Comparison of ENCODE assay signal across 8 mouse cellular contexts in the genomic region with DNA sequence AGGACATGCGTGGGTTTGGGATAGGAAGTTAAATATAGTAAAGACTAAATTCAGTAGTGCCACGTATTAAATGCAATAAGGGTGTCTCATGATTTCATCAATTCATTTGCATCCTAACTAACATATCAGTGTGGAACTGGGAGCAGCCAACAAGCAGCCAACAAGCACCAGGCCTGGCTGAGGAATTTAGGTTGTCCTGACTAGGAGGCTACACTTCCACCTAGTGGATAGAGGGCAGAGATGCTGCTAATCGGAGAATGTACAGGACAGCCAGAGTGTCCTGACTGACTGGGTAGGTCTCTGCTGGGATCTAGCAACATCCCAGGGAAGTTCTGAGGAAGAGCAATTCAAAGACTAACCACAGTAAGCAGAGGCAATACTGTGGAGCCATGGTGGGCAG.
A peak's percentile ranks its signal among the peaks of the same experiment; 100 is the strongest.
DNase-seq lines count a peak whose midpoint lies in the region; ATAC-seq and TF ChIP-seq lines count a peak whose summit lies in the region.

No protein-coding gene starts in this region.

- no peaks in the 10 kb centered on the region for H3K79me2 ChIP-seq in liver, adult 2 months (ENCODE audit: control insufficient read depth, insufficient read depth, low read length)

- no peaks in the 10 kb centered on the region for H3K4me1 ChIP-seq in liver, adult 2 months (ENCODE audit: control insufficient read depth, insufficient read depth, low read length)
- no peaks in the 10 kb centered on the region for H3K4me1 ChIP-seq in liver, embryonic 11.5 days (replicated peaks; ENCODE audit: control insufficient read depth, insufficient read depth, low read length)

- H3K9me3 ChIP-seq in liver, embryonic 11.5 days (ENCODE audit: control insufficient read depth, low read length): no peaks in the 10 kb centered on the region

- no peaks in the 10 kb centered on the region for H3K27me3 ChIP-seq in liver, adult 2 months (ENCODE audit: control insufficient read depth, insufficient read depth, low read length)
- no peaks in the 10 kb centered on the region for H3K27me3 ChIP-seq in liver, embryonic 11.5 days (replicated peaks; ENCODE audit: control insufficient read depth, insufficient read depth, low read length)

- no peak for TF ChIP-seq POLR2A in liver, adult 2 months (IDR thresholded peaks at IDR 0.05; ENCODE audit: extremely low read depth, insufficient read depth, low read length)
- no peak for TF ChIP-seq POLR2A in brain, embryonic 14.5 days (IDR thresholded peaks at IDR 0.05; ENCODE audit: borderline replicate concordance, extremely low read depth, insufficient read depth, insufficient read length, poor library complexity, severe bottlenecking)

- no peak for DNase-seq in frontal cortex, postnatal 25 days (ENCODE audit: low spot score in 2 of 2)
- DNase-seq in liver, adult 2 months (ENCODE audit: extremely low read depth, low read depth, low spot score): no peak
- no peak for DNase-seq in liver, embryonic 11.5 days (ENCODE audit: low spot score)
- peak; percentile 56 for DNase-seq in brain, embryonic 14.5 days (ENCODE audit: low read depth)
- no peak for DNase-seq in natural killer cell, adult 2 months (ENCODE audit: low spot score in 2 of 2)

- peak; percentile 19; the same call in 1 of the 2 replicates for TF ChIP-seq CTCF in liver, adult 2 months (IDR thresholded peaks at IDR 0.05; ENCODE audit: low read depth, low read length)
- peak; percentile 58; the same call in 1 of the 2 replicates for TF ChIP-seq CTCF in brain, embryonic 14.5 days (IDR thresholded peaks at IDR 0.05; ENCODE audit: borderline replicate concordance, extremely low read depth, insufficient read depth, insufficient read length)

- WGBS in liver, adult 2 months: 48% methylated on average over 3 of the region's 3 CpGs
- WGBS in liver, embryonic 11.5 days: 51% methylated on average over 3 of the region's 3 CpGs

- H3K4me3 ChIP-seq in liver, adult 2 months (ENCODE audit: insufficient read depth, low read depth, low read length): no peak overlapping the region
- H3K4me3 ChIP-seq in liver, embryonic 11.5 days (ENCODE audit: low read depth, low read length): no peak overlapping the region

- H3K9ac ChIP-seq in liver, adult 2 months (ENCODE audit: low read depth, low read length): no peak overlapping the region
- H3K9ac ChIP-seq in liver, embryonic 11.5 days (ENCODE audit: low read depth, low read length): no peak overlapping the region

- H3K36me3 ChIP-seq in liver, adult 2 months (ENCODE audit: control insufficient read depth, insufficient read depth, low read length): no peaks in the 10 kb centered on the region
- no peaks in the 10 kb centered on the region for H3K36me3 ChIP-seq in liver, embryonic 11.5 days (ENCODE audit: control insufficient read depth, insufficient read depth, low read length)

- no peak overlapping the region for H3K27ac ChIP-seq in liver, adult 2 months (replicated peaks; ENCODE audit: insufficient read depth, low read depth, low read length)
- H3K27ac ChIP-seq in liver, embryonic 11.5 days (ENCODE audit: low read depth, low read length): no peak overlapping the region

- ATAC-seq in frontal cortex, adult (ENCODE audit: low TSS enrichment): peak; percentile 60
- no peak for ATAC-seq in liver, embryonic 11.5 days (replicated peaks; ENCODE audit: low FRiP score)
- ATAC-seq in megakaryocyte progenitor cell, adult 5-6 weeks (replicated peaks; ENCODE audit: poor library complexity): peak; percentile 49; the same call in 1 of the 2 replicates
- ATAC-seq in activated CD4-positive, CD25-positive, alpha-beta regulatory T cell, adult 4 months: no peak

- H3K4me2 ChIP-seq in liver, embryonic 11.5 days: no peak overlapping the region

Comparison
In these comparisons a context has a peak if more than half of its experiments do, and no peak if none do; other contexts are left out.
1. ATAC-seq: peak in frontal cortex, adult (single experiment) and megakaryocyte progenitor cell, adult 5-6 weeks (single experiment); none in liver, embryonic 11.5 days (single experiment) and activated CD4-positive, CD25-positive, alpha-beta regulatory T cell, adult 4 months (single experiment).